In genomic region chr4:115775056-115775455, GRCm38 (mm10) we compare ENCODE assay signal across 23 mouse cellular contexts. TPM values are rescaled to one million over a fixed set of nuclear protein-coding genes. Genes with fewer than 3 reads are reported as not detected.
"Had no signal": no experiment of that assay in that cellular context is flagged by ENCODE, and none has a peak within 500 bp of the region (broad histone marks: within the 10 kb centered on the region; RNA-seq: fewer than 3 reads in every experiment).

No protein-coding gene starts in this region.

- ATAC-seq: midbrain, embryonic 16.5 days had no signal

- DNase-seq: lung, adult 18-20 months; lung, embryonic 14.5 days; lung, postnatal 10 days; lung, postnatal 4 days; midbrain, embryonic 14.5 days; retina, postnatal 1 day; right cerebral cortex, adult 18-20 months; right cerebral cortex, postnatal 25 days; right cerebral cortex, postnatal 4 days; spleen, adult 18-20 months; thymus, adult 18-20 months; thymus, postnatal 14 days; thymus, postnatal 36 days had no signal

- H3K4me1 ChIP-seq: midbrain, embryonic 10.5 days; midbrain, embryonic 12.5 days; neural tube, embryonic 13.5 days; neural tube, embryonic 15.5 days had no signal

- H3K27me3 ChIP-seq: midbrain, embryonic 12.5 days; neural tube, embryonic 13.5 days; neural tube, embryonic 15.5 days had no signal

- H3K4me2 ChIP-seq: lung, embryonic 14.5 days; midbrain, embryonic 12.5 days; neural tube, embryonic 13.5 days; neural tube, embryonic 15.5 days had no signal

- H3K9ac ChIP-seq: lung, embryonic 14.5 days; midbrain, embryonic 12.5 days; neural tube, embryonic 13.5 days; neural tube, embryonic 15.5 days had no signal

- H3K27ac ChIP-seq: midbrain, embryonic 10.5 days; midbrain, embryonic 12.5 days; neural tube, embryonic 13.5 days; neural tube, embryonic 15.5 days had no signal

- H3K4me3 ChIP-seq: midbrain, embryonic 10.5 days; midbrain, embryonic 12.5 days; myocyte; neural tube, embryonic 13.5 days; neural tube, embryonic 15.5 days had no signal

- H3K9me3 ChIP-seq: midbrain, embryonic 10.5 days; midbrain, embryonic 12.5 days; neural tube, embryonic 13.5 days; neural tube, embryonic 15.5 days had no signal

RNA-seq across cellular contexts. Expression of gene Tex38, which starts 5.8 kb away (rescaled TPM):
- total RNA-seq: megakaryocyte, adult 5-6 weeks; megakaryocyte-erythroid progenitor cell, adult 5-6 weeks had no signal
- polyA plus RNA-seq: lung, embryonic 14.5 days; midbrain, embryonic 12.5 days; myocyte; neural tube, embryonic 11.5 days; neural tube, embryonic 13.5 days; small intestine, adult 2 months had no signal
